Mouse (Mus musculus) adrenal gland, adult 8-10 months (tissue): ENCODE results near the gene Zdhhc7. TPM values are rescaled to one million over a fixed set of nuclear protein-coding genes. Genes with fewer than 3 reads are reported as not detected.

Experiments used
- DNase-seq: peaks from one replicate; pipeline ENCODE4 v3.0.0; 2022
- total RNA-seq, 4 experiments: library from RNA; stranded (reverse); gene quantifications; 2 replicates each; pipeline ENCODE4 v1.2.4; 2022

Gene Zdhhc7
- total RNA-seq: 10 to 100 TPM; 50.1 to 70.1 (median 55.6) TPM

DNA sequence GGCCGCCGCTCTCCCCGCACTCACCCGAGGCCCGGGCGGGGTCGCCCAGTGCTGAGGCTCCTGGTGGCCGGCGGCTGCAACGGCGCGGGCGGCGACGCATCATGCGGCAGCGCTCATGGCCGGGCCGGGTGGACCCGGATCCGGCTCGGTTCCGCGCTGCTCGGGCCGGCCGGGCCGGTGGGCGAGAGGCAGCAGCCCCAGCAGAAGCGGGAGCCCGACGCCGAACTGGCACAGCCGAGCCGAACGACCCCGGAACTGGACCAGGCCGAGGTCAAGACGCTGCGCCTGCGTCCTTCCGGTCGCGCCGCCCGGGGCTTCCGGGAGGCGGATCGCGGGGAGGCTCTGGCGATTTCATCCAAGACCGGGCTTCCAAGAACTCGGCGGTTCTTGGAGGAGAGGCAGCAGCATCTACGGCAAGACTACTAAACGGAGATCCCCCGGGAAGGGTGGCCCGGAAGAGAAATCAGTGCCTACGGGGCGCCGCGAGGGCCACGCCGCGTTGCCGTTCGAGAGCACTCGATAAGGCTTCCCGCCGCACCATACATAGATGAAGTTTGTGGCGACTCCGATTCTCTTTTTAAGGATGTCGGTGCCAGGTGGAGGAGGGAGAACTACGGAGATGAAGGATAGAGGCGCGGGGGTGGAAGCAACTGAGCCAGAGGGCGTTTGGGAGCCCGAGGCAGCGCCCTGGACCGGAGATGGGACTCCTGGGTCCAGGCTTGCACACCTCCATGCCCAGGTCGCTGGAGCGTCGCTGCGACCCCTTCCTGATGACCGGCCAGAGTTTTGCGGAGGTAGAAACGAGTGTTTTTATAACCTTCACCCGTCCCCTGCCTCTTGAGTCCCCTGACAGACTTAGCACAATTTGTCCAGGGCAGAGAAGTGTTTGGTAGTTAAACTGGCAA, at the start of gene Zdhhc7:
Gene Zdhhc7 (minus strand): TSS at position 415 of the 905 bp plus-strand sequence.
- DNase-seq: peak; percentile 77

GRCm38 (mm10) chr8:120150028-120150427, 48.7 kb upstream of the Zdhhc7 start:
- no peak for DNase-seq

GRCm38 (mm10) chr8:120146051-120146450, 44.8 kb upstream of the Zdhhc7 start:
- DNase-seq: no peak

GRCm38 (mm10) chr8:120144652-120145301, 43.5 kb upstream of the Zdhhc7 start:
- peak; percentile 49 for DNase-seq

DNA sequence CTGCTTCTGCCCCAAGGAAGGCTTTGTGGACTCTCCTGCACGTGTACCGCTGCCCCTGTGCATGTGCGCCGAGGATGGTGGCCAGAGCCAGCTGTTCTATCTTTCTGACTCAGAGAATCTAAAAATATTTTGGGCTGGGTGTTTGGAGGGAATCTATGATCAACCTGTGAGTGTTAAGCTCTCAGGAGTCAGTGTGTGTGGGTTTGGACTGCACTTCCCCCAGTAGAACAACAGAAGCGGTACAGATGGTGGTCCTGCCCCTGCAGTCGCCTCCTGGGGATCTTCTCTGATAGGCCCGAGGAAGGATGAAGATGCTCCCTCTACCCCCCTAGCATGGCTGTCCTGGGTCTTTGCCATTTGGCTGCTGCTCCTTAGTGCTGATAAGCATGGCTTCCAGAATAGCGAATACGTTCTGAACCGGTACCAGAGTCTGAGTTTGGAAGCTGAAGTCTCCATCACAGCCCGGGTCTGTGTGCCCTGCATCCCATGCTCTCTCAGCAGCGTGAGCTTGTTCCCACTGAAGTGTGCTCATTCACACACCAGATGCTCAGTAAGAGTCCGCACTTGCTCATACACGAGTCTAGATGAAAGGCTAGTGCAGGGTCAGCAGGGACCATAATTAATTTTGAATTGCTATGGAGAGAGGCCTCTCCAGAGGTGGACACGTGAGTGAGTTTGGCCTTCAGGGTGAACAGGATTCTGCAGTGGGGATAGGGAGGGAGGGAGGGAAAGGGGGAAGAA, 42.8 kb upstream of the Zdhhc7 start:
- peak; percentile 82 for DNase-seq

- no peak for DNase-seq
Measured at GRCm38 (mm10) chr8:120140769-120141168, 39.5 kb upstream of the Zdhhc7 start.

DNA sequence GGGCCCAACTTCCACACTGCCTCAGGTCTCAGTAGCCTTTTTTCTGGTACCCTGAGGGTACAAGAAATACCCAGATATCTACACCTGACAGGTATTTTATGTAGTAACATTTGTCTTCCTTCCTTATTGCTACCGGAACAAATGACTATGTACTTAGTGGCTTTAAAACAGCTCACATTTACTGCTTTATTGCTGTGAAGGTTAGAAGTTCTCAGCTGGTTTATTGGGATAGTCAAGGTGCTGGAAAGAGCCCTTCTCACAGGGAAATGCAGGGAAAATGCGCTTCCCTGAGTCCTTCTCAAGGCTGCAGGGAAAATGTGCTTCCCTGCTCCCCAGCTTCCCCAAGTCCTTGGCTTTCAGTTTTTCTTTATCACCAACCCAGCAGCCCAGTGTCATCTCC, 37.7 kb upstream of the Zdhhc7 start:
- DNase-seq: no peak

GRCm38 (mm10) chr8:120136618-120137017, 35.3 kb upstream of the Zdhhc7 start:
- DNase-seq: no peak

DNA sequence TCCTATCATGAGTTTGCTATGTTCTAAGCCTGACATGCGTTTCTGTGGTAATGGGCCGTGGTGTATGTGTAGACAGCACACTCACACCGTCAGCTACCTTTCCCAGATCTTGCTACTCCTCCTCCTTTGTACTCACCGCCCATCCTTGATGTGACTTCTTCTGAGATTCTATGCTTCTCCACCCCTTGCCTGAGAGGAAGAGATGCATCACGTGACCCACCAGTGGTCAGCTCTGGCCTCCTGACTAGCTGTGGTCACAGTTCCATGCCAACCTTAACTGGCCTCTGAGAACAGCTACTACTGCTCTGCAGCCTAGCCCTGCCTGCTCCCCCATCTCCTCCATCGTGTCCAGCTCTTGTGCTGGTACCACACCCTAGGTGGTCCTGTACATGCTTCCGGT, 34.4 kb upstream of the Zdhhc7 start:
- no peak for DNase-seq

DNA sequence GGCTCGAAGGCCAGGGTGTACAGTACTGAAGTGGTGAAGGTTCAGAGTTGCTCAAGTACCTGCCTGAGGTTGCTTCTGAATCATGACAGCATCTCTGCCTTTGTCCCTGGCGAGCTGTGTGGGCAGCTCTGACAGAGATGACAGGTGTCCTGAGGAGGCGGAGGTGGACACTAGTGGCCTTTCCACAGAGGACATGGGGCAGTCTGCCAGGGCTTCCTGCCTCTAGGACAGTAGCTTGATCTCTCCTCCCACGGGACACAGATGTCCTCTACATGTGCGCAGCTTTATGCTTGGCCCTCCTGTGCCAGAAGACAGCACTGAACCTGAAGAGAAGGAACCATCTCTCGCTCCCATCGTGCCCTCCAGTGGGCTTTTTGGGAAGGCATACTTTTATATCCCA, 31.9 kb upstream of the Zdhhc7 start:
- no peak for DNase-seq

DNA sequence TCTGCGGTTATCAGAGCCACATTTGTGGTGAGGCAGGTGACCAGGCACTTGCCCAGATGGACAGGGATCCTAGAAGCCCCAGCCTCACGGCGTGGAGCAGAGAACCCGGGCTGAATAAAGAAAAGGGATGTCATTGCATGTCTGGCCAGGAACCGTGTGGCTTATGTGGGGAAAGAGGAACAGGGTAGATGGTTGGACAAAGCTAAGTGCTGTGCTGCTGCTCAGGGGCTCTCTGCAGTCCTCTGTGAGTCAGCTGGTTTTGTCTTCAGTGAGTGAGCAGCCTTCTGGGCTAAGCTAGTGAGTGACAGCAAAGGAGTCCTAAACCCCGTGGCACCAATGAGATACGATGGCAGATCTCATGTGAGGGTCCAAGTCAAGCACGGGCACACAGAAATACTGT, 29.9 kb upstream of the Zdhhc7 start:
- no peak for DNase-seq

DNA sequence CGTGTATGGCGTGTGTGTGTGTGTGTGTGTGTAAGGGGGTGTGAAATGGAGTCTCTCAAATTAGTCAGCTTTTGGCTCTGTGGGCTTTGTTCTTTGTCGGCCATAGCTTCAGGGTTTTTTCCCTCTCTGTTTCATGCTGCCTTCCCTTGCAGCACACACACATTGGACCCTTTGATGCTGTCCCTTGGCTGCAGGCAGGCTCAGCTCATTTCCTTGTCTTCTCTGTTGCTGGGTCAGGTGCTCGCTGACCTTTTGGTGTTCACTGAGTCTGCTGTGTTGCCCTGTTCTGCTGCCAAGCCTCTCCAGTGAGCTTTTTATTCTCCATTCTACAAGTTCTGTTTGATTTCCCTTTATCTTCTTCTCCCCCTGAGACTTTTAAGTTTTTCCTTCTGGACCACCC, 28.3 kb upstream of the Zdhhc7 start:
- no peak for DNase-seq

DNA sequence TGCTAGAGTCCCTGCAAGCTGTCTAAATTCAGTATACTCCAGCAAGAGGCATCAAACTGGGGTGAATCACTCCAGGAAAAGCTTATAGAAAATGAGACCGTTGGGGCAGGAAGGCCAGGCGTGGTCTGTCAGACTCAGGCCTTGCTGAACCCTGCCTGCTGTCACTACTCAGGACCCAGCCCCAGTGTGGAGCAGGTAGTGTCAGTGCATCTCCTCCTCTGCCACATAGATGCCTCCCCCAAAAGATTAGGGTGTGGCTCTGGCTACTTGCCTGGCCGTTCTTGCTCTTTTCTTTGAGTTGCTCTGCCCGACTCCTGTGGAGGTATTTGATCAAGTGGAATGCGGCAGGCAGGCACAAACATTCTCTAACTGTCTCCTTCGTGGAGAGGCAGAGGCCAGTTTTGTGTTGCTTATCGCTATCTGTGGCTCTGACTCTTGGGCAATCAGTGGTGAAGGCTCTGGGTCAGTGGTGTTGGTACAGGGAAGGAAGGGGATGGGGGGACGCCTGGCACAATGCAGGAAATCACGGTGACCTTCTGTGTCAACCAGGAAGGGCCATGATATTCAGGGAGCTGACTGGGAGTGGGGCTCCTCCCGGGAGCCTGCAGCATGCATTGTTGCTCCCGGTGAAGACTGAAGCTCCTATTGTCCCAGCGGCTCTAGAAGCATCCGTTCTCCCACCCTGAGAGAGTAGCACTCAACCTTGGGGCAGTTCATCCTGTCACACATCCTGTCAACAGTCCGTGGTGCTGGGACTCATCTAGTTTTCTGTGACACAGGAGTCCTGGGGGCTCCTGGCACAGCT, 25.3 kb upstream of the Zdhhc7 start:
- DNase-seq: peak; percentile 60

- no peak for DNase-seq
Measured at GRCm38 (mm10) chr8:120124836-120125389, 23.6 kb upstream of the Zdhhc7 start.

DNA sequence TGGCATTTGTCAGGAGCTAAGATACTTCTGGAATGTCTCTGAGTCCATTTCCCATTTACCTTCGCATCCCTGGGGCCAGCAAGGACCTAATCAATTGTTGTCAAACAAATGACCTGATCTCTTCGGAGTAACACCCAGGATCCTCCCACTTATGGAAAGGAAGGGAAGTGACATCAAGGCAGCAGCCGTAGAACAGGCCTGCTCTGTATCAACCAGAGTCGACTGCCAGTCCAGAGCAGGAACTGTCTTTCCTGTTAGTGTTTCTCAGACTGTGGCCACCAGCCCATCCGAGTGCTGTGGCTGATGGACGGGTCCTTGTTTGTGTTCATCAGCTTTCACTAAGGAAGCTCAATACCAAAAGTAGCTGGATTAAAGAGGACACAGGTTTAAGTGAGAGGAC, 23.0 kb upstream of the Zdhhc7 start:
- no peak for DNase-seq

GRCm38 (mm10) chr8:120120951-120121350, 19.7 kb upstream of the Zdhhc7 start:
- DNase-seq: peak; percentile 57

DNA sequence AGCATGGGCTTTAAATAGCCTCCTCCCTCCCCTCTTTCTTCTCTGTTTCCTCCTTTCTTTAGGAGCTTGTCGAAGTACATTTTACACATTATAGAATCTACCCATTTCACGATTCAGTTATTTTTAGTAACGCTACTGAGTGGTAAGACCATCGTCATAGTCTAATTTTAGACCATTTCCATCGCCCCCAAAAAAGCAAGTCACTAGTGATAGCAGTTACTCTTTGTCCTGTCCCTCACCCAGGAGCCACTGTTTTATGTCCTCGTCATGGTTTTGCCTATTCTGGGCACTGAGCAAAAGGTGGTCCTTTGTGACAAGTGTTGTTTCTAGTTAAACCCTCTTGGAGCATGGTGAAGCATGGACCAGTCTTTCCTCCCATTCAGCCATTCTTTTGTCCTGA, 18.6 kb upstream of the Zdhhc7 start:
- no peak for DNase-seq

GRCm38 (mm10) chr8:120119429-120119828, 18.1 kb upstream of the Zdhhc7 start:
- DNase-seq: no peak

DNA sequence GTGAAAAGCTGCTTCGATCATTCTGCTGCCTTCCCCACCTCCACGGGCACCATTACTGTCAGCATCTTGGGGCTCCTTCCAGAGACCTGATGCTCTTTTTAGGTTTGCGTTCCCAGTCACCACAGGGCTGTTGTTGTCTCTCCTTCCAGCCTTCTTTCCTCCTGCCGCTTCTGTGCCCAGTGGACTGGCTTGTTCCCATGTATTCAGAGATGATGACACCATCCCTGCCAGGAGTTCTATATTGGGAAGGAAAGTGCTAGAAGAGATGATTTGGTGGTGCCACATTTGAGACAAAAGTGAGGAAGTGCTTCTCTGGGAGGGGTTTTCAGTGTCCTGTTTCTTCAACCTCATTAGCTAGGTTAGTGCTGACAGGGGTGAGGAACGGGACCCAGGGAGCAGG, 17.6 kb upstream of the Zdhhc7 start:
- DNase-seq: no peak

GRCm38 (mm10) chr8:120118162-120118561, 16.9 kb upstream of the Zdhhc7 start:
- DNase-seq: peak; percentile 69

GRCm38 (mm10) chr8:120116600-120116999, 15.3 kb upstream of the Zdhhc7 start:
- DNase-seq: no peak

DNA sequence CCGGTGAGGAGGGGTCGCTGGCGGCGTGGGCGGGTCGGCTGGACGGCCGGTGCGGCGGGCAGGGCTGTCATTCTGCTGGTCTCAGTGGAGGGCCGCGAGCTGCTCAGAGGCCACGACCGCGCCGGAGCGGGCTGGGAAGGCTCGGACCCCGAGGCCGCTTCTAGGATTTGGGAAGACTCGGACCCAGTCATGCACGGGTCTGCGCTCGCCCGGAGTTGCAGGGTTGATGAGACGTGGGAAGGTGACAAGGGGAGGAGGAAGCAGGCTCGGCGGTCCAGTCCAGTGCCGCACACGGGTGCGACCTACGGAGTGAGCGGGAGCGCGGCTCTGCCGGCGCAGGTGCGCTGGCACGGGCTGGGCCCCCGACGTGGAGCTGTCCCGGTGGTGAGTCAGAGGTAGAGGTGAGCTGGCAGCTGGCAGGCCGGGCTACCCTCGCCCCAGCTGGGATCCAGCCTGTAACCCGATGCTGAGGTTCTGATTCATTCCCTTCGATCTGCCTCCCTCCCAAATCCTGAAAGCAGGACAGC, 13.1 kb upstream of the Zdhhc7 start:
- DNase-seq: peak; percentile 67
